ENCODE assay signal across 20 mouse cellular contexts in genomic region chr11:81814816-81815215, GRCm38 (mm10). TPM values are rescaled to one million over a fixed set of nuclear protein-coding genes. Genes with fewer than 3 reads are reported as not detected.
DNase-seq lines count a peak whose midpoint lies in the region; ATAC-seq and TF ChIP-seq lines count a peak whose summit lies in the region.
"Had no signal": no experiment of that assay in that cellular context is flagged by ENCODE, and none has a peak within 500 bp of the region (broad histone marks: within the 10 kb centered on the region; RNA-seq: fewer than 3 reads in every experiment).

No protein-coding gene starts in this region.

- H3K4me3 ChIP-seq in forebrain, postnatal 0 days (ENCODE audit: low read depth, low read length), result no peak overlapping the region
- no peak overlapping the region for H3K4me3 ChIP-seq in forebrain, embryonic 14.5 days (ENCODE audit: low read depth, low read length)
- H3K4me3 ChIP-seq: embryonic facial prominence, embryonic 15.5 days; forebrain, embryonic 15.5 days; limb, embryonic 10.5 days; stomach, embryonic 15.5 days had no signal

- peaks cover 6% of the 10 kb centered on the region; the same call in 1 of the 2 replicates for H3K4me1 ChIP-seq in forebrain, postnatal 0 days (ENCODE audit: insufficient read depth)
- H3K4me1 ChIP-seq in forebrain, embryonic 14.5 days (ENCODE audit: control insufficient read depth, insufficient read depth, low read length), result no peaks in the 10 kb centered on the region
- H3K4me1 ChIP-seq: embryonic facial prominence, embryonic 15.5 days; limb, embryonic 10.5 days; stomach, embryonic 15.5 days had no signal

- H3K4me2 ChIP-seq in forebrain, postnatal 0 days (ENCODE audit: low read depth), result no peak overlapping the region
- no peak overlapping the region for H3K4me2 ChIP-seq in forebrain, embryonic 14.5 days (ENCODE audit: low read length)
- H3K4me2 ChIP-seq: embryonic facial prominence, embryonic 15.5 days; forebrain, embryonic 15.5 days; stomach, embryonic 15.5 days had no signal

- H3K36me3 ChIP-seq in forebrain, postnatal 0 days (ENCODE audit: insufficient read depth), result no peaks in the 10 kb centered on the region
- no peaks in the 10 kb centered on the region for H3K36me3 ChIP-seq in forebrain, embryonic 14.5 days (ENCODE audit: control insufficient read depth, insufficient read depth, low read length)
- H3K36me3 ChIP-seq: embryonic facial prominence, embryonic 15.5 days; forebrain, embryonic 15.5 days; limb, embryonic 10.5 days; stomach, embryonic 15.5 days had no signal

- ATAC-seq in forebrain, postnatal 0 days, result no peak; the same call in 1 of the 2 replicates
- no peak for ATAC-seq in forebrain, embryonic 14.5 days
- ATAC-seq in megakaryocyte-erythroid progenitor cell, adult 5-6 weeks (replicated peaks; ENCODE audit: low FRiP score, low TSS enrichment, poor library complexity, severe bottlenecking), result no peak
- ATAC-seq: forebrain, embryonic 15.5 days had no signal

- no peak overlapping the region for H3K27ac ChIP-seq in forebrain, postnatal 0 days (ENCODE audit: low read depth, low read length)
- H3K27ac ChIP-seq in forebrain, embryonic 14.5 days (ENCODE audit: low read depth, low read length), result no peak overlapping the region
- H3K27ac ChIP-seq: embryonic facial prominence, embryonic 15.5 days; forebrain, embryonic 15.5 days; limb, embryonic 10.5 days; liver, embryonic 14.5 days; stomach, embryonic 15.5 days had no signal

- H3K9ac ChIP-seq in forebrain, postnatal 0 days, result no peak overlapping the region
- H3K9ac ChIP-seq in forebrain, embryonic 14.5 days (ENCODE audit: low read length), result no peak overlapping the region
- H3K9ac ChIP-seq: embryonic facial prominence, embryonic 15.5 days; forebrain, embryonic 15.5 days; liver, embryonic 14.5 days; stomach, embryonic 15.5 days had no signal

- DNase-seq in forebrain, postnatal 0 days, result peak; percentile 46
- DNase-seq in forebrain, embryonic 14.5 days (ENCODE audit: low spot score), result no peak
- DNase-seq in adrenal gland, postnatal 10 days, result peak; percentile 37
- DNase-seq in layer of hippocampus, adult 9-10 months (ENCODE audit: low spot score), result peak; percentile 17
- peak; percentile 75 to 82 for DNase-seq in right cerebral cortex, postnatal 10 days (ENCODE audit: low spot score in 2 of 2)
- DNase-seq in spleen, postnatal 10 days (ENCODE audit: low spot score in 2 of 2), result no peak
- no peak for DNase-seq in lung, postnatal 25 days (ENCODE audit: low spot score)
- DNase-seq: B cell, adult 2 months; cerebellum, adult 11 months had no signal

- no peak for TF ChIP-seq CTCF in forebrain, postnatal 0 days (IDR thresholded peaks at IDR 0.05; ENCODE audit: low read depth)

- H3K27me3 ChIP-seq in forebrain, postnatal 0 days (ENCODE audit: insufficient read depth, low read length), result no peaks in the 10 kb centered on the region
- H3K27me3 ChIP-seq in forebrain, embryonic 14.5 days (replicated peaks; ENCODE audit: control insufficient read depth, insufficient read depth, low read length), result no peaks in the 10 kb centered on the region
- H3K27me3 ChIP-seq: embryonic facial prominence, embryonic 15.5 days; forebrain, embryonic 15.5 days; stomach, embryonic 15.5 days had no signal

- H3K9me3 ChIP-seq in forebrain, postnatal 0 days (ENCODE audit: low read length), result no peaks in the 10 kb centered on the region
- H3K9me3 ChIP-seq in forebrain, embryonic 14.5 days (replicated peaks; ENCODE audit: control insufficient read depth, low read length), result no peaks in the 10 kb centered on the region
- H3K9me3 ChIP-seq: embryonic facial prominence, embryonic 15.5 days; forebrain, embryonic 15.5 days; limb, embryonic 10.5 days; stomach, embryonic 15.5 days had no signal

- WGBS in forebrain, postnatal 0 days, result 89% methylated on average over 1 of the region's 1 CpGs
- 83% methylated on average over 1 of the region's 1 CpGs for WGBS in forebrain, embryonic 14.5 days

RNA-seq across cellular contexts. Expression of gene 5530401A14Rik, which starts 45.7 kb away (rescaled TPM):
- not detected in 2 replicates for total RNA-seq in forebrain, postnatal 0 days (2014; rRNA removed)
- 0.23 TPM in 1 of 2 replicates, not detected in the other for polyA plus RNA-seq in forebrain, postnatal 0 days (2015; fragmentation: Nextera tagmentation; extraction: Ambion mirVana)
- 0.08 and 0.17 TPM in 2 replicates for polyA plus RNA-seq in forebrain, embryonic 14.5 days (2014; fragmentation: Nextera tagmentation; extraction: Ambion mirVana)
- under 1 TPM in 1 of 2 experiments, not detected in 1; 0.12 TPM for total RNA-seq in adrenal gland, postnatal 10 days (2021)
- not detected in 2 replicates for total RNA-seq in megakaryocyte-erythroid progenitor cell, adult 5-6 weeks (2014; fragmentation: Nextera tagmentation)
- total RNA-seq in megakaryocyte-erythroid progenitor cell, adult 5-6 weeks (2017), result not detected in 2 replicates
- total RNA-seq: ES-E14; neutrophil, adult 5-6 weeks had no signal
- polyA plus RNA-seq: gonadal fat pad, adult 2 months; heart, embryonic 16.5 days; kidney, embryonic 14.5 days; limb, embryonic 10.5 days; liver, embryonic 14.5 days; stomach, embryonic 15.5 days had no signal

Comparison
In these comparisons a context has a peak if more than half of its experiments do, and no peak if none do; other contexts are left out.
1. DNase-seq: peak in forebrain, postnatal 0 days (single experiment), adrenal gland, postnatal 10 days (single experiment), layer of hippocampus, adult 9-10 months (single experiment) and right cerebral cortex, postnatal 10 days (2 of 2); none in forebrain, embryonic 14.5 days (single experiment), spleen, postnatal 10 days (0 of 2) and lung, postnatal 25 days (single experiment).